Mouse (Mus musculus) myocyte (in vitro differentiated cells): ENCODE data around the gene Slc12a3.

Experiments used
- CEBPB ChIP-seq: IDR thresholded peaks from 2 replicates; pipeline ENCODE4 v1.6.1; 2011; ENCODE audit warnings: mild to moderate bottlenecking, moderate library complexity; ENCODE audit not compliant: poor library complexity, insufficient read depth, severe bottlenecking
- E2F4 ChIP-seq: IDR thresholded peaks from one replicate; pipeline ENCODE4 v1.6.1; 2011; ENCODE audit warnings: mild to moderate bottlenecking, control low read depth, moderate library complexity; ENCODE audit not compliant: insufficient read depth
- MAX ChIP-seq: IDR thresholded peaks from one replicate; pipeline ENCODE4 v1.6.1; 2011; ENCODE audit warnings: low read depth, mild to moderate bottlenecking, control low read depth
- MYOD1 ChIP-seq, 3 experiments: IDR thresholded peaks; one replicate each; pipeline ENCODE4 v1.6.1; 2011; ENCODE audit warnings: control low read depth in 2 of 3, low read depth in 2 of 3, mild to moderate bottlenecking in 2 of 3, moderate library complexity in 1 of 3; ENCODE audit not compliant: insufficient read length in 2 of 3, control insufficient read depth in 1 of 3
- MYOG ChIP-seq, 3 experiments: IDR thresholded peaks; one replicate each; pipeline ENCODE4 v1.6.1; 2011; ENCODE audit warnings: control low read depth in 2 of 3, low read depth in 2 of 3, mild to moderate bottlenecking in 2 of 3; ENCODE audit not compliant: insufficient read length in 2 of 3, control insufficient read depth in 1 of 3, insufficient read depth in 1 of 3
- POLR2A ChIP-seq: IDR thresholded peaks from one replicate; pipeline ENCODE4 v1.6.1; 2011; ENCODE audit warnings: low read depth, mild to moderate bottlenecking, control low read depth, moderate library complexity; ENCODE audit not compliant: insufficient read length
- POLR2AphosphoS2 ChIP-seq: IDR thresholded peaks from one replicate; pipeline ENCODE4 v1.6.1; 2011; ENCODE audit warnings: low read depth, control low read depth; ENCODE audit not compliant: insufficient read length
- SRF ChIP-seq: IDR thresholded peaks from one replicate; pipeline ENCODE4 v1.6.1; 2011; ENCODE audit warnings: low read depth; ENCODE audit not compliant: control insufficient read depth, insufficient read length
- TCF12 ChIP-seq: IDR thresholded peaks from one replicate; pipeline ENCODE4 v1.6.1; 2011; ENCODE audit warnings: mild to moderate bottlenecking, control low read depth; ENCODE audit not compliant: poor library complexity, insufficient read depth, severe bottlenecking
- TCF3 ChIP-seq: IDR thresholded peaks from one replicate; pipeline ENCODE4 v1.6.1; 2011; ENCODE audit warnings: low read depth, control low read depth; ENCODE audit not compliant: insufficient read length
- USF1 ChIP-seq: IDR thresholded peaks from one replicate; pipeline ENCODE4 v1.6.1; 2011; ENCODE audit warnings: low read depth, mild to moderate bottlenecking, control low read depth, moderate library complexity

DNA sequence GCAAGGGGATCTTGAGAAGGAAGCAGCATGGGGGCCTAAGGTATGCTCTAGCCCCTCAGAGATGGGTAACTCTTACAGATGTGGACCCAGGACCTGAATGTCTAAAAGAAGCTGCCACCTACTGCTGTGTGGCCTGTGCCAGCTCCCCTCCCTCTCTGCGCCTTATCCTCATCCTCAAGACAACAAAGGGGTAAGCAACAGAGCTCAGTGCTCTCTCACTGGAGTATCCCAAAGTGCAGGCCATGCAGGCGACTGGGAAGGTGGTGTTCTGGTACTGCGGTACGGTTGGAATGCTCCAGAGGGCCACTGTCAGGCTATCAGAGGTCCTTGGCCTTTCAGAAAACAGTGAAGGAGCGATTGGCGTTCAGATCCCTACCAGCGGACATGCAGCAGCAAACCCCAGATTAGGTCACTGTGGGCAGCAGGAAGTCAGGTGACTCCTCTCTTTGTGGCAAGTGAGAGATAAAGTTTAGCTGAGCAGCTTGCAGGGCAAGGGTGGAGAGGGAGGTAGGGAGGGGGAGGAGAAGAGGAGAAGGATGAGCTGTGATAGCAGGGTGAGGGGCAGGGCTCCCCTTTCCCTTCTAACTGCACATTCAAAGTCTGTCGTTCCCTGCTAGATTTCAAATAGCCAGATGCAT is 79.6 kb downstream of the Slc12a3 start:
- TF ChIP-seq USF1 (no peak), E2F4 (no peak), MYOD1 (IDR thresholded peaks at IDR 0.05; ENCODE audit: control insufficient read depth in 1 of 3, insufficient read length in 2 of 3, low read depth in 2 of 3) (no peak), POLR2A (no peak), MAX (no peak), TCF3 (no peak), POLR2AphosphoS2 (no peak), SRF (no peak), CEBPB (no peak), MYOG (IDR thresholded peaks at IDR 0.05; ENCODE audit: control insufficient read depth in 1 of 3, insufficient read depth in 1 of 3, insufficient read length in 2 of 3, low read depth in 2 of 3) (no peak), TCF12 (no peak)
